Mouse (Mus musculus): ENCODE results near the gene Ccdc62.

DNA sequence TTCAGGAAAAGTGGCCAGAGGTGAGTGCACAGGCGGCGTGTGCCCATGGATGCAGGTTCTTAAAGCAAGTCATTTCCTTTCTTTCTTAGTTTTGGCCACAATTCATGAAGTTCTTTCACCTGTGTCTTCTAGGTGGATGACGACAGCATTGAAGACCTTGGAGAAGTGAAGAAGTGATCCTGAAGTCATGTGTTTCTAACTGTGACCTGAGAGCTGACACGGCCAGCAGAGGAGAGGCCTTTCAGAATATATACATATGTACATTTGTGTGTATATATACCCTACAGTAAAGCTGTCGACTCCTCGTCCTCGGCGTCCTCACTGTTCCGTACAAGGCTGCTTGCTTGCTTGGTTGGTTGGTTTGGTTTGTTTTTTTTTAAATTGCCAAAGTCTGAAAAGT lies 3.4 kb upstream of the Ccdc62 start, which contains the start of gene Gm43518:
- TF ChIP-seq EP300 (IDR thresholded peaks at IDR 0.05; ENCODE audit: low read depth) (no peak), CTCF (IDR thresholded peaks at IDR 0.05; ENCODE audit: low read depth) (no peak)

Data from liver, embryonic 14.5 days (tissue).